Mouse (Mus musculus): Measurements from ENCODE around the gene Nagk. TPM values are rescaled to one million over a fixed set of nuclear protein-coding genes. Genes with fewer than 3 reads are reported as not detected.

Nagk gene
- polyA plus RNA-seq, 2 experiments = 37.6 to 57.5 TPM

DNA sequence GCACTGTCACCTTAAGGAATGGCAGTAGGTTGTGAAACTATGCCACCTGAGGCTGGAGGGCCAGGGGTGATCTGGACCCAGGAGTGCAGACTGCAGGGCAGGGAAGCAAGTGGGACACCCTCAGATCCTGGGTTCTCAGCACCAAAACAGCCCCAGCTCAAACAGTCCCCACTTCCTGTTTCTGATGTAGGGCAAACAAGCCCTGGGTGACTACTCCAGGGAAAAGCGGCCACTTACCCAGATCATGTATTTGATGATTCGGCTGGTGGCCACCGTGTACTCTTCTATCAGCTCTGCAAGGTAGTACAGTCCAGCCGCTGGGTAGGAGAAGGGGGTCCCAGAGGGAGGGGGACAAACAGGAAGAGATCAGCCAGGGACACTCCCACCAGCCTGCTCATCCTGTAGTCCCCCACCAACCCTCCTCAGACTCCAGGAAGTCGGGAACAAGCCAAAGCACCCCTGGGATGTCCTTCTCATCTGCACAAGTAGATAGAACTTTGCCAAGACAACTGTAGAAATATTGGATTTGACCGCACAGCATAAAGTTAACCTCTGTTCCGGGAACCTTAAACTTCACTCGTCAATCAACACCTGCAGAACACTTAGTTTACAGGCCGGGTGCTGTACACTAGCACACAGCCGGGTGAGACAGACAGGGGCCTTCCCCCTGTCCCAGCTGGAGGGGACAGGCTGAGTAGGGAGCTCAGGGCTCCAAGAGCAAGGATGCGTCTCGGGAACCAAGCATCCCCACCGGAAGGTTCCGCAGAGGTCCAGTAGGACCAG is 19.8 kb upstream of the Nagk start:
- DNase-seq (ENCODE audit: low spot score) (no peak), ATAC-seq (ENCODE audit: low FRiP score, low read depth) (peak; percentile 13; the same call in 1 of the 2 replicates)
- Histone ChIP-seq H3K4me2 (replicated peaks; ENCODE audit: low read depth, low read length, severe bottlenecking) (peak overlapping the region; percentile 88), H3K4me1 (ENCODE audit: control insufficient read depth, insufficient read depth, low read length) (peaks cover 13% of the 10 kb centered on the region), H3K27ac (replicated peaks; ENCODE audit: low read depth, low read length) (peak overlapping the region; percentile 76; the same call in 1 of the 2 replicates), H3K4me3 (replicated peaks; ENCODE audit: low read length) (peak overlapping the region; percentile 92), H3K9me3 (ENCODE audit: control insufficient read depth, low read length) (no peaks in the 10 kb centered on the region), H3K27me3 (ENCODE audit: control insufficient read depth, insufficient read depth, low read length) (no peaks in the 10 kb centered on the region), H3K36me3 (ENCODE audit: control insufficient read depth, insufficient read depth, low read length) (peaks cover 32% of the 10 kb centered on the region), H3K9ac (ENCODE audit: low read depth, low read length, severe bottlenecking) (peak overlapping the region; percentile 93)
- TF ChIP-seq POLR2A (IDR thresholded peaks at IDR 0.05; ENCODE audit: borderline replicate concordance, extremely low read depth, insufficient read depth, insufficient read length) = no peak
- WGBS = 1% methylated on average over 11 of the region's 14 CpGs

DNA sequence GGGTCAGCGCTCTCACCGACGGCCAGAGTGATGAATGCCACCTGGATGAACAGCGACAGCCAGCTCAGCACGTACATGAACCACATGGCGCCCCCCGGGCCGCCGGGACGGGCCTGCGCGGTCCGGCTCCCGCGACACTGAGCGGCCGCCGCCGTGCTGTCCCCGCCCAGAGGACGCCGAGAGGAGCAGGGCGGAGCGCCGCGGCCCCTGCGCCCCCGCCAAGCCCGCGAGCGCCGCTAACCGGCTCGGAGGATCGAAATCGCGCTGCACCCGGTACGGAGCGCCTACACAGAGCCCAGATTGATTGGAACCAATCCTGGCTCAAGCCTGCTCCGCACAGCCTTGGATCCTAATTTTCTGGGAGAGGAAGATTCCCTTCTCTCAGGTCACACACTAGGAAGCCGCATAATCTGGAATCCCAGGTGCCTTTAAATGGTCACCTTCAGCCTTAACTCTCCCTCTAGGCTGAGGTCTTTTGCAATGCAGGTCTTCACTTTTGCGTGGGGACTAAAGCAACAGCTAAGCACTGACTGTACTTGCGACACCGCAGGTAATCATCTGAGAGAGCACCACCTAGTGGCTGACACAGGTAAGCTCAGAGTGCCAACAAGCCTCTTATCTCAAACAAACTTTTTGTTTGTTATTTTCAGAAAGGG is 19.0 kb upstream of the Nagk start, which contains the start of gene Tex261:
Gene Tex261 (minus strand): TSS at position 176 of the 656 bp plus-strand sequence.
- Histone ChIP-seq H3K4me3 (replicated peaks; ENCODE audit: low read length) (peak within 1 kb of the TSS; percentile 92), H3K9ac (ENCODE audit: low read depth, low read length, severe bottlenecking) (peak within 1 kb of the TSS; percentile 93), H3K27ac (replicated peaks; ENCODE audit: low read depth, low read length) (peak within 1 kb of the TSS; percentile 76), H3K4me2 (replicated peaks; ENCODE audit: low read depth, low read length, severe bottlenecking) (peak within 1 kb of the TSS; percentile 88), H3K9me3 (ENCODE audit: control insufficient read depth, low read length) (no peaks in the 10 kb centered on the region), H3K36me3 (ENCODE audit: control insufficient read depth, insufficient read depth, low read length) (peaks cover 29% of the 10 kb centered on the region), H3K4me1 (ENCODE audit: control insufficient read depth, insufficient read depth, low read length) (peaks cover 13% of the 10 kb centered on the region), H3K27me3 (ENCODE audit: control insufficient read depth, insufficient read depth, low read length) (no peaks in the 10 kb centered on the region)
- WGBS = under 1% methylated on average over 38 of the region's 45 CpGs
- peak; percentile 95; the same call in 1 of the 2 replicates for TF ChIP-seq POLR2A (IDR thresholded peaks at IDR 0.05; ENCODE audit: borderline replicate concordance, extremely low read depth, insufficient read depth, insufficient read length)
- ATAC-seq (ENCODE audit: low FRiP score, low read depth) (peak; percentile 96), DNase-seq (ENCODE audit: low spot score) (peak; percentile 92)

DNA sequence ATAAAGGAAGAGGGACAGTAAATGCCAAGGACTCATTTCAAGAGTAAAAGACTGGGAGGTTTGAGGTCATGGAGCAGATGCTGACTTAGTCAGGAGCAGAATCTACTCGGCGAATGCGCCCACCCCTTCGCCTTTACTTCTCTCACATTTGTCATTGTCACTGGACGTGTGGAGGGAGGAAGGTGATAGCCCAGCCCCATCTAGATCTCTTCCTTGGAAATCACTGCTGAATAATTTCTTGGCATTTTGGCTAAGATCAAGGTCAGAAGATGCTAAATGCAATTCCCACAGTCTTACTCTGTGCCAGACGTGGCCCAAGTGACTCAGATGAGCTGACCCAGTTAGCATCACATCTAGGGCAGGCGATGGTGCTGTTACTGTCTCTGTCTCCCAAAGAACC is 16.5 kb upstream of the Nagk start:
- Histone ChIP-seq H3K27me3 (ENCODE audit: control insufficient read depth, insufficient read depth, low read length) (no peaks in the 10 kb centered on the region), H3K9me3 (ENCODE audit: control insufficient read depth, low read length) (no peaks in the 10 kb centered on the region), H3K27ac (replicated peaks; ENCODE audit: low read depth, low read length) (no peak overlapping the region), H3K4me3 (replicated peaks; ENCODE audit: low read length) (no peak overlapping the region), H3K9ac (ENCODE audit: low read depth, low read length, severe bottlenecking) (no peak overlapping the region), H3K4me1 (ENCODE audit: control insufficient read depth, insufficient read depth, low read length) (peaks cover 13% of the 10 kb centered on the region), H3K4me2 (replicated peaks; ENCODE audit: low read depth, low read length, severe bottlenecking) (no peak overlapping the region), H3K36me3 (ENCODE audit: control insufficient read depth, insufficient read depth, low read length) (0 out of 2 replicates have a peak, but pooled peaks cover 4% of the 10 kb centered on the region)
- no peak for ATAC-seq (ENCODE audit: low FRiP score, low read depth)
- no peak for TF ChIP-seq POLR2A (IDR thresholded peaks at IDR 0.05; ENCODE audit: borderline replicate concordance, extremely low read depth, insufficient read depth, insufficient read length)
- WGBS = 78% methylated on average over 7 of the region's 7 CpGs
- no peak for DNase-seq (ENCODE audit: low spot score)

DNA sequence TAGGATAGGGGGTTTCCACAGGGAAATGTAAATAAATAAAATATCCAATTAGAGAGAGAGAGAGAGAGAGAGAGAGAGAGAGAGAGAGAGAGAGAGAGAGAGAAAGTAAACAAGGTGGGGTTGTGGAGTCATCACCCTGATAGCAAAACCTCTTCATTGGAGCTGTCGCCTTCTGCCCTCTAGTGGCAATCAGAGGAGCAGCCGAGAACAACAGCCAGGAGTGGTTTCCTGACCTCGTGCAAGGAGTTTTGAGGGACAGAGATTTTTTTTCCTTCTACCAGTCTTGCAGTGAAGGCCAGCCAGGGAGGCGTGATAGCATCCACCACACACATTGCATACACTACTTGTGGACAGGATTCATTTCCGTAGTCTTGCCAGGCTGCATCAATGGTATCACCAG is 15.8 kb upstream of the Nagk start:
- no peak for TF ChIP-seq POLR2A (IDR thresholded peaks at IDR 0.05; ENCODE audit: borderline replicate concordance, extremely low read depth, insufficient read depth, insufficient read length)
- H3K27me3 ChIP-seq (ENCODE audit: control insufficient read depth, insufficient read depth, low read length) = no peaks in the 10 kb centered on the region
- H3K9ac ChIP-seq (ENCODE audit: low read depth, low read length, severe bottlenecking) = no peak overlapping the region
- no peaks in the 10 kb centered on the region for H3K36me3 ChIP-seq (ENCODE audit: control insufficient read depth, insufficient read depth, low read length)
- DNase-seq (ENCODE audit: low spot score) = peak; percentile 65
- WGBS = 11% methylated on average over 5 of the region's 5 CpGs
- H3K9me3 ChIP-seq (ENCODE audit: control insufficient read depth, low read length) = no peaks in the 10 kb centered on the region
- no peak overlapping the region for H3K4me3 ChIP-seq (replicated peaks; ENCODE audit: low read length)
- H3K4me1 ChIP-seq (ENCODE audit: control insufficient read depth, insufficient read depth, low read length) = peaks cover 10% of the 10 kb centered on the region
- H3K4me2 ChIP-seq (replicated peaks; ENCODE audit: low read depth, low read length, severe bottlenecking) = no peak overlapping the region
- H3K27ac ChIP-seq (replicated peaks; ENCODE audit: low read depth, low read length) = no peak overlapping the region
- no peak for ATAC-seq (ENCODE audit: low FRiP score, low read depth)

DNA sequence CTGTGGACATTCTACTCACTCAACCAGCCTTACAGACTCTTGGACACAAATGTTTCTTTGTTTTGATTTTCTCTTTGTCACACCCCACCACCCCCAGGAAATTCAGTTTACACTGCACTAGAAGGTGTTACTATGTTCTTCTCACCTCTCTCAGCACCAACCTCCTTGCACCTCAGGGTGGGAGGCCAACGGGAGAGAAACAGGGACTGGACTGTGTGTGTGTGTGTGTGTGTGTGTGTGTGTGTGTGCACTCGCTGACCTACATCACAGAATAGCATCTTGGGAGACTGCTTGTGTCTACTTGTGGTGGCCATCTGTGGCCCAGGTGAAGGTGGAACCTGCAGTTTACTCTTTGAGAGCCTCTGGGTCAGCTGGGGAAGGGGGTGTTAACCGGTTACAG is 8.4 kb upstream of the Nagk start:
- H3K4me3 ChIP-seq (replicated peaks; ENCODE audit: low read length) = no peak overlapping the region
- DNase-seq (ENCODE audit: low spot score) = no peak
- H3K27ac ChIP-seq (replicated peaks; ENCODE audit: low read depth, low read length) = no peak overlapping the region
- no peak for ATAC-seq (ENCODE audit: low FRiP score, low read depth)
- H3K4me2 ChIP-seq (replicated peaks; ENCODE audit: low read depth, low read length, severe bottlenecking) = no peak overlapping the region
- no peak for TF ChIP-seq POLR2A (IDR thresholded peaks at IDR 0.05; ENCODE audit: borderline replicate concordance, extremely low read depth, insufficient read depth, insufficient read length)
- H3K9ac ChIP-seq (ENCODE audit: low read depth, low read length, severe bottlenecking) = no peak overlapping the region
- 81% methylated on average over 3 of the region's 3 CpGs for WGBS
- no peaks in the 10 kb centered on the region for H3K36me3 ChIP-seq (ENCODE audit: control insufficient read depth, insufficient read depth, low read length)
- H3K9me3 ChIP-seq (ENCODE audit: control insufficient read depth, low read length) = no peaks in the 10 kb centered on the region
- H3K4me1 ChIP-seq (ENCODE audit: control insufficient read depth, insufficient read depth, low read length) = no peaks in the 10 kb centered on the region
- no peaks in the 10 kb centered on the region for H3K27me3 ChIP-seq (ENCODE audit: control insufficient read depth, insufficient read depth, low read length)
